Mouse (Mus musculus) adrenal gland, postnatal 14 days (tissue): ENCODE results near the gene Dagla. TPM values are rescaled to one million over a fixed set of nuclear protein-coding genes. Genes with fewer than 3 reads are reported as not detected.
A peak's percentile ranks its signal among the peaks of the same experiment; 100 is the strongest.

ENCODE experiments used
- DNase-seq: peaks from one replicate; pipeline ENCODE4 v3.0.0; 2021; ENCODE audit warnings: mixed read lengths
- total RNA-seq: library from RNA; stranded (reverse); gene quantifications from 2 replicates; pipeline ENCODE4 v1.2.3, GENCODE M21; 2021

Dagla gene
- total RNA-seq, 1 experiment from 2014 or later = 7.4 TPM

DNA sequence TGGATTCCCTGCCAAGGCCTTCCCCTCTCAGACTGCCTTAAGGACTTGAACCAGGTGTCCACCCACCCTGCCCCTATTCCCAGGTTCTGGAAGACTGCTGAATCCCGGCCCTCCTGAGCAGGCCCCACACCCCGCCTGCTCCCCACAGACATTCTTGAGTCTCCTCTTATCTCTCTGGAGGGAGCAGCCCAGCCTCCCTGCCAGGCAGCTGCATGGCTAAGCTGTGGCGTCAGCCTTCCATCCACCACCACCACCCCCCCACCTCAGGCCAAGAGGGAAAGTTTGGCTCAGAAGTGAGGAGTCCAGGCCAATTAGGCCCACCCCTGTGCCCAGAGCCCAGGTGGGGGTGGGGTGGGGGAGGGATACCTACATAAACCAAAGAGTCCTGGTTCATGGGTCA, 66.2 kb downstream of the Dagla start:
- DNase-seq = no peak

DNA sequence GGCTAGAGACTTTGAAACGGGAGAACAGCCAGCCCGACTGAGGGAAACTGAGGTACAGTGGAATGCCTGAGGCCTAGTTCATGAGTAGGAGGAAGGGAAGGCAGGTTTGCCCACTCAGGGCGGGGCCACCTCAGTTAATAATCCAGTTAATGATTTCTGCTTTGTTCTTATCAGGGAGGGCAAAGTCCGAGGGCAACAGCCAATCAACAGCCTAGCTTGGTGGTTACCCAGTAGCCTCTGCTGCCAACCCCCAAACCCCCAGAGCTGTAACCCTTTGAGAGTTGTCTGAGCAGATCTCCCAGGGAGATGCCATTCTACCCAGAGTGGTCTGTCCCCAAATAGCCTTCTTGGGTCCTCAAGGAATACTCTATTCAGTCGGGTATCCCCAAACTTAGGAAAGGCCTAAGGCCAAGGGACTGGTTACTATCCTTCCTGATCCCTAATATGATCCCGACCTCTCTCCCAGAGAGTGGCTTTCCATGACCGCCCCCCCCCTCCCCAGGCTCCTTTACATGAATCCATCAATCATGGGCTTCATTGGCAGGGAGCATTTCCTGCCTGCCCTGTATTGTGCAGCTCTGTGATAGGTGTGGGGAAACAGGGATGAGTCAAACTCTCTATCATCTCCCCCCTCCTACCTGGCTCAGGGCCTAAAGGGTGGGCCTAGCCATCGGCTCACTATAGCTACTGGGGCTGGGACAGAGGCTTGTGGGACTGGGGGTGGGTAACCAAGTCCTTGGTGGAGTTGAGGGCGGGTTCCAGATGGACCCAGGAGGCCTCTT, 68.7 kb downstream of the Dagla start:
- peak; percentile 17 for DNase-seq

DNA sequence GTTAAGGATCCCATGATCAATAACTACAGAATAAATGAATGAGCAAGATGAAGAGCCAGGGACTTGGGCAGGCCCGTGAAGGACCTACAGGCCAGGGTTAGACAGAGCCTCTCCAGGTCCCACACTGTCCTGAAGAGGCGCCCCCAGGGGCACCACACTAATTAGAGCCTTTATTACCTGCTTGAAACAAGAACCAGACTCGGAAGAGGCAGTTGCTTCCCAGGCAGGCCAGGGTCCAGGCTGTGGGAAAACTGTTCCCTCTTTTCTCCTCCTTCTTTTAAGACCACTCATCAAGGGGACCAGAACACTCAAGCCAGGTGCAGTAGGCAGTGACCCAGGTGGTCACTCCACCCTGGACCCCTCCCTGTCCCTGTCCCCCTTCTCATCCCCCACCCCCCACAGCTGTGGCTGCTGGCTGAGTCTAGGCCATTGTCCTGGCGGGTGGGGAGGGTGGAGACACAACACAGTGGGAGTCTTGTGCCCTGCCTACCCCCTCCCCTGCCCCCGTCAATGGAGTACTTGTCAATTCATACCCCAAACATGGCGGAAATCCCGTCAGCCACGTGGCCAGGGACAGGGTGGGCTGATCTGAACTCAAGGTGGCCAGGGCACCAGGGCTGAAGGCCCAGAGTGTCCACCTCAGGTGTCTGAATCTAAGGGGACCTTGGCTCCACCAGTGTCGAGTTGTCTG, 72.2 kb downstream of the Dagla start:
- DNase-seq = no peak

- DNase-seq = no peak
These were observed 72.8 kb downstream of the Dagla start for GRCm38 (mm10) chr19:10231871-10232270.

DNA sequence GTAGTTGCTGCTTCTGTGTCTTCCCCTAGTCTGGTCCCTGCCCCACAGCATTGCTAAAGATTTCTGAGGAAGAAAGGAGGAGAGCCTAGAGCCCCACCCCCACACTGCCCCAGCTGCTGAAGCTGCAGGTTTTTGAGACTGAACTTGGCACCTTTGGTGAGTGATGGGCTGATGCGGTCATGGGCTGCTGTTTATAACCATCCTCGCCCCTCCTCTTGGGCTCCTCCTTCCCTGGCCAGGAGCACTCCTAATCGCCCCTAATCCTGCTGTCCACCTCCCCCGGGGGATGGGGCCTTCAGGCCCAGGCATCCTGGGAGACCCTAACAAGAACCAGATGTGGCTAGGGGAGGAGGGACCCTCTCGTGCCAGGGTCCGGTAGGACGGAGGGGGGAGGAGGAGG, 73.7 kb downstream of the Dagla start:
- DNase-seq = no peak

DNA sequence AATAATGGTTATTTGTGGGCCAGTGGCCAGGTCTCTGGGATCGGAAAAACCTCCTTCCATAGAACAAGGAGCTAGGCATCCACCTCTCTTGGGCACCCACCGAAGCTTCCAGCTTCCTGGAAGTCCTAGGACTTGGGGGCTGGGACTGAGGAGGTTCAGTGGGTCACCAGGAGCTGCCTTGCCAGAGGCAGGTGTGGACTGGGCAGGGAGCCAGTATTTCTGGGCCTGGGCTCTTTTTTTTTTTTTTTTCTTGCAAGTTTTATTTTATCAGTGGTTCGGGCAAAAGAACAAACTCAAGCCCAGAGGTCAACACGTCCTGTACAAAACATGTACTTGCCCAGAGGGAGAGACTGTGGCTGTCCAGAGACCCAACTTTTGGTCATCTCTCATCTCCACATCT, 78.9 kb downstream of the Dagla start:
- DNase-seq = no peak

DNA sequence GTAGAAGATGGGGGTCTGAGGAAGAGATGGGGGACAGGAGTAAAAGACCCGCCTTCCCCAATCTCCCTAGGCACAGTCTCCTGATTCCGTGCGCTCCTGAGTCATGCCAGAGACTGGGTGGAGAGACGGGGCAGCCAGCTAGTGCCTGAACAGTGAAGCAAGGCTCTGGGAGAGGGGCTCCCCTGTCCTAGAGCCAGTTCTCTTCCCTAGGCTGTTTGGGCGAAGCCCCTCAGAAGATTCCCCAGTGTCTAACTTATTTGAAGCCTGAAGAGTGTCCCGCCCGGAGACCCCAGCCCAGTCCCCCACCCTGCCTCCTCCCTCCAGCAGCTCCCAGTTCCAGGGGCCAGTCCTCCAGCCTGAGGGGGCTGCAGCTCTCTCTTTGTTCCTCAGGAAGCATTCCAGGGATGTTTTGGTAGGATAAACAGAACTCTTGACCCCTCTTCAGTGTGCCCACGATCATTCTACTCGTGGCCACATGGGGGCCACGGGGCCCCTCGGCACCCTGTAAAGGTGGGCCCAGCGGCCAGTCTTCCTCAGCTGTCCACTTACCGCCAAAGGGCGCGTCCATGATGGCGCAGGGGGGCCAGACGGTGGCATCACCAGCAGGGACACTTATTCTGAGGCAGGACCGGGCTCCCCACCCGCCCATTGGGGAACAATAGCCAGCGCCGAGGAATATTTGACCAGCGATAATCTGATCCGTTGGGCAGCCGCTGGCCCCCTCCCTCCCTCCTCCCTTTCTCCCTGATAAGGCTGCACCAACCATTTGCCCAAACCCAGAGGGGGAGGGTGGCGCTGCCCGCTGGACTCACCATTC, 79.8 kb downstream of the Dagla start:
- no peak for DNase-seq

- no peak for DNase-seq
These were observed 81.1 kb downstream of the Dagla start for GRCm38 (mm10) chr19:10223561-10223960.

GRCm38 (mm10) chr19:10222656-10223055, 82.0 kb downstream of the Dagla start:
- no peak for DNase-seq

GRCm38 (mm10) chr19:10221585-10221984, 83.1 kb downstream of the Dagla start:
- no peak for DNase-seq

- no peak for DNase-seq
These were observed 85.1 kb downstream of the Dagla start for GRCm38 (mm10) chr19:10219593-10219992.

DNA sequence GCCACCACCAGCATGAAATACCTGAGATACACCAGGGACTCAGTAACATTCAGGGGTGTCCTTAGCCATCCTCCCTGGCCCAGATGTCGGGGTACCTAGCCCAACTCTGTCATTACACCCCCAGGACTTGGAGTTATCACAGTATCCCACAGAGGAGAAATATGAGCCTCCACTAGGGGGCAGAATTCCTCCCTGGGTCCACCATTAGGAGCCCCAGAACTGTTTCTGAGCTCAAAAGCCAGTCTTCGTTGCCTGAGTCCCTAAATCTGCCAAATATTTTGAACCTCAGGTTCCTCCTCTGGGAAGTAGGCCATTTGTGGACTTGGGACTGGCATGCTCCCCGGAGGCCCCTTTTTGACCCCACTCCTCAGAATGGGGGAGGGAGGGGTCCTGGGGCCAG, 85.6 kb downstream of the Dagla start:
- peak; percentile 76 for DNase-seq

- DNase-seq = no peak
These were observed 88.6 kb downstream of the Dagla start for GRCm38 (mm10) chr19:10216101-10216500.

- peak; percentile 37 for DNase-seq
These were observed 90.7 kb downstream of the Dagla start for GRCm38 (mm10) chr19:10213796-10214471.

- peak; percentile 43 for DNase-seq
These were observed 93.8 kb downstream of the Dagla start for GRCm38 (mm10) chr19:10210885-10211284.

DNA sequence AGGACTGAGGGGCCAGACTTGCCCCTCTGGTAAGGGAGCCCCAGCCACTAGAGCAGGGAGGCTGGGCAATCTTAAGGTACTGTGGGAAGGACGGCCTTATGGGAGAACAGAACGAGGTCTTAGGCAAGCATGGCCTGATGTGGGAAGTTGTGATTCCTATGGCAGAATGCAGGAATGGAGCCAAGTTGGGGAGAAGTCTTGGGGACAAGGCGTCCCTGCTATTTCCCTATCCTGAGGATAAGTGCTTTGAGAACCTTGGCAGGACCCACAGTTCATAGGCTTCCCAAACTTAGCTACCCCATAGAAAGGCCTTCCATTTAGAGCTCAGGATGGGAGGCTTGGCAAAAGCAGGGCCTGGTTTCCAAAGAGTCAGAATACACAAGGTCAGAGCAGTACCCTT, 95.8 kb downstream of the Dagla start:
- DNase-seq = no peak

DNA sequence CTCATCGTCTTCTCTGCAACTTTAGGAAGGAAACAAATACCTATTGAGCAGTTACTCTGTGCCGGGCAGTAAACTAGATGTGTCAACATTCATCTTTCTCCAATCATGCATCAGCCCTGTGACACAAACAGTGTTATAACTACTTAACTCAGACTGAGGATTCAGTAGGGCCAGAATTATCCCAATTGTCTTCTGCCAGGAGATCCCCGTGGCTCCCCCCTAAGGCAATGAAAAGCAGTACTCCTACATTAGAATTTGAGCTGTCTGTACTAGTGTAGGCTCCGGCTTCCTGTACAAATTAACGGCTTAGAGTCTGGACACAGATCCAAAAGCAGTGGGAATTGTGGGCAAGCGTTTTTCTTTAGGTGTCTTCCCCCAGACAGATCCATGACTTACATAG, 99.6 kb downstream of the Dagla start:
- DNase-seq = no peak

DNA sequence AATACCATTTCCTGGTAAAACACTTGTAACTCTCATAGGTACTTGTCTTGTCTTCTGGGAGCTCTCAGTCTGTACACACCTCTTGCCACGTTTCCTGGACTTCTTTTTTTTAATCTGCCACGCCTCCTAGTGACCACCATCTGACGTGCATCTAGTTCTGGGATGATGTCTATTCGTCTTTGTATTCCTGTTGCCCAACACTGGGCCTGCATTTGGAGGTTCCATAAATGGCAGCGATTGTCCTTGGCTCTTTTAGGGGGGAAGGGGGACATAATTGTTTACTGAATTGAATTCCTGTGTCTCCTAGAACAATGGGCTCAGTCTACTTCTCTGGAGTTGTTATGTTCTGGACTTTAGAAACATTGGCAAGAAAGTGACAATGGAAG, 100.1 kb downstream of the Dagla start:
- DNase-seq = peak; percentile 73

DNA sequence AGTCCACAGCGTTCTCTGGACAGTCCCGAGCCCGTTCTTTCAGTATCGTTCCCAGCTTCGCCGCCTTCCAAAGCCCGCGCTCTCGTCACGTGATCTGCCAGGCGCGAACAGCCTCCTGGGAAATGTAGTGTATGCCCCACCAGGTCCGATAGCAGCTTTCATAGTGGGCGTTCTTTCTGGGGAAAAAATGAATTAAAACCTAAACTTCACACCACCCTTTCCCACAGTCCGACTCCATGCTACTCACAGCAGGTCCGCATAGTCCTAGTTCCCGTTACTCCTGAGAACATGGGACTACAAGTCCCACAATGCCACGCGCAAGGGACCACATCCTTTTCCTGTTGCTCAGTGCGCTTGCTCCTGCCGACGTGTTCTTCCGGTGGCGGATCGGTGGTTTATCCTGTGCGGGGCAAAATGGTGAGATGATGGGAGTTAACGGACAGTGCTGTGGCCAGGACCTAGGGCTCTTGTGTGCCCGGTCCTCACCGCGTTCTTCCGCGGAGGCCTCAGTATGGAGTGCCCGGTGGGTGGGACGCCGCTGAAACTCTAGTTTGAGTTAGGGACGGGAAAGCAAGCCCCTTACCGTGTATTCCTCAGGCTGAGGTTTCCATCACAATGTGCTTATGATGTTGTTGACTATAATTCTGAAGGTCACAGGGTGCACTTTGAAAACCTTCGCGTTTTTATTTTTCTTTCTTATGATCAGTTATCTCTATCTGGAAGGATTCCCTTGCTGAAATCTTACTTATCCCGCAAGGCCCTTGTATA, 100.6 kb downstream of the Dagla start, which contains the start of the genes Tmem258 and Fen1:
Tmem258 (plus strand) TSS at position 167 of the 768 bp plus-strand sequence.
Fen1 (minus strand) TSS at position 322 of the 768 bp plus-strand sequence.
- DNase-seq = peak; percentile 92

GRCm38 (mm10) chr19:10203146-10203847, 101.4 kb downstream of the Dagla start:
- no peak for DNase-seq

DNA sequence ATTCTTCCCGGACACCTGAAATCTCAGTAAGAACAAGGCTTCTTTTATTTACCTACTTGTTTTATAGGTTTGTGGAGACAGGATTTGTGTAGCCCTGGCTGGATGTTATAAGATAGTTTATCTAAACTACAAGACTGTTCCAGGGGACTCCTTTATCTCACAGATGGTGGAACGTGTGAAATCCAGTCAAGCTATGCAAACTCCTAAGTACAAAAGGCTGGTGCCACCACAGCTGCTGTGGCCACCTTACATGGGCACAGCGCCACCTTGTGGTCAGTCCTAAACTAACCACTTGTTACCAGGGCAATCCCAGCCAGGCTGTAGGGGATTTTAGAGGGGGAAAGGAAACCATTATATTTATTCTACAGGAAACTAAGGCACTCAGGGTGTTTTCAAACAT, 106.0 kb downstream of the Dagla start:
- DNase-seq = peak; percentile 91
